Mouse (Mus musculus): ENCODE measurements around the gene Slc12a8.
"Not testable (repeated sequence)": the region's sequence is repeated elsewhere in the genome, so short reads cannot be mapped to it uniquely, and the experiment has no call there.

Gene Slc12a8

DNA sequence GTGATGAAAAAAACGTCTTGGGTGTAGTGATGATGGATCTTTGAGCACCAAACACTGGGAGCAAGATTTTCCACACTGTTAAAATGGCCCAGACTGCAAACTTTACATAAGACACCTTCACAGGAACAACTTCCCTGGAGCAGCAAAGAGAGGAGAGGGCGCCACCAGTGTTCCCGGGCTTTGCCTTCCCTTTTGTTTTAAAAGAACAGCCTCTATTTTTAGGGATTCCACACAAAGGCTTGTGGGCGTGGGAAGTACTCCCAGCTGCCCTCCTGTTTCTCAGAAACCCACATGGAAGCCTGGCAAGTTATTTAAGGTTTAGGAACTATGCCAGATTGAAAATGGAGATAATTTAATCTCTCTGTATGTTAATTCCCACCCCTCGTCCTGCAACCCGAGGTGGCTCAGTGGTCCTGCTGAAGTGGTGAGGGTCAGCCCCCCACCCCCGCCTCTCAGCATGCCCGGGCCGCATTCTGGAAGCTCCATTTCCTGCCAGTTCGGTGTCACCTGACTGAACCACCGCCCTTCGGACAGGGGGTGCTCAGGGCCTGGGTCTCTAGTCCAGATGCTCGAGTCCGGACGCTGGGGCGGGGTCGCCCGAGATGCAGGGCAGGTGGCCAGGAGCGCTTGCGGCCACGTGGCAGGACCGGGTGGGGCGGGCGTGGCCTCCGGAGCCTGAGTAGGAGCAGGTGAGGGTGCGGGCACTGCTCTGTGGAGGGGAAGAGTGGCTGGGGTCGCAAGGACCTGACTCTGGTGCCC lies at the start of gene Slc12a8:
Gene Slc12a8 (plus strand): TSS at position 522 of the 759 bp plus-strand sequence.
- peak in 1 of 2 experiments; percentile 14 for DNase-seq

DNA sequence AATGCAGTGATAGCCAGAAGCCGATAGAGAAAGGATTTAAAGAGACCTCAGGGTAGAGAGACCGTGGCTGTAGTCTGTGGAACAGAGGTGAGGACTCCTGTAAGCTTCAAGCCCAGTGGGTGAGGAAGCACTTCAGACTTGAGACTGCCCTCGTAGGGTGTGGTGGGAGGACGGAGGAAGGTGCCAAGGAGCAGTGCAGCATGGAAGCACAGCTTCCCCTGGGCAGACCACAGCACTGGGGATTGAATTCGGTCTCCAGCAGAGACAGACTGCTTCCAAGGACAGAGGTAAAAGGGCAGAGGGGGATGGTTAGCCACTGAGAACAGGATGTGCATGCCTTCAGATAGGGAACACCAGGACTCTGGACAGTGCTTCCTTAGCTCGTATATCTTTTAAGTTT lies 49.7 kb upstream of the Slc12a8 start:
- no peak for DNase-seq

GRCm38 (mm10) chr16:33469973-33470372 lies 47.2 kb upstream of the Slc12a8 start:
- no peak for DNase-seq

- no peak for DNase-seq
Observed at GRCm38 (mm10) chr16:33474381-33474780, 42.7 kb upstream of the Slc12a8 start.

DNA sequence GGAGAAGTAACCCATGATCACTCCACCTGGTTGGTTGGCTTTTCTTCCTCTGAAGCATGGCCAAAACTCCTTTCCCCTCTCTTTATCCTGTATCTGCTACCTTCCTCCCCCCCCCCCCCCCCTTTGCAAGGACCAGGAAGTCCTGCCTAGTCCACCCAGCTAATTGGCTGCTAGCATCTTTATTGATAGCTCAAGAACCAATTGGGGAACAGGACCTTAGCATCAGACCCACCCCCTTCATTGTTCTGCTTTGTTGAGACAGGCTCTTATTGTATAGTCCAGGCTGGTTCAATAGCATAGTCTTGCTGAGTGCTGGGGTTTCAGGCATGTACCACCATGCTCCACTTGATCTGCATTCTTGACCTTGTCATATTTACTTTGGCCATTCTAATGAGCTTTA lies 37.2 kb upstream of the Slc12a8 start:
- no peak for DNase-seq

DNA sequence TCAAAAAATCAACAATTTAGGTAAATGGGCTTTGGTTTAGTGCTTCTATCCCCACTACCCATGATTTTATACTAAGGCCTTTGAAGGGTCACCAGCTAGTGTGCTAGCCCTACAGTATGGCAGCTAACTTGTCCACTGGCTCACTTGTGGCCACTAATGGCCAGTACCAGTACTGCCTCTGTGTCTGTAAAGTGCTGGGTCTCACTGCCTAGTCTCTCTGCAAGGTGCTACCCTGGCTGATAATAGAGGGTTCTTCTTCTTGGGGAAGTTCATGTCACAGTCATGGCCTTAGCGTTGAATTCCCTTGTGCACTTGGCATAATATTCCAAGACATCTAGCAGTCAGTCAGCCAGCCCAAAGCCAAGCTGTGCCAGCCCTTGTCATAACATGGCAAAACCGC lies 36.0 kb upstream of the Slc12a8 start:
- DNase-seq, result peak; percentile 24 to 31

DNA sequence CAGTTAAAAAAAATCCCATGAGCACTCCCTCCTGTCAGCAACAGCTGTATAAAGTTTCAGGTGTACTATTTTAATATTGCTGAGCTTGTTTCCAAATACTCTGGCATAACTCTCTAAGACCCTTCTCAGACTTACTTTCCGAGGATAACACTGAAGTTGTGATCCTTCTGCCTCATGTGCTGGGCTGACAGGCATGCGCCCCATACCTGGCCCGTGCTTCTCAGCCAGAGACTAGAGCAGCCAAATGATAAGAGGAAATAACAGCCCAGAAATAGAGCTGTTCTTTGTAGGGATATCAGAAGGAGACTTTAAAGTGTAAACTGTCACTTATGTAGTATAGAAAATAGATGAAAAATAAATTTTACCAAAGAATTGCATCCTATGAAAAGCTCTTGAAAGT lies 34.8 kb upstream of the Slc12a8 start:
- DNase-seq, result no peak

DNA sequence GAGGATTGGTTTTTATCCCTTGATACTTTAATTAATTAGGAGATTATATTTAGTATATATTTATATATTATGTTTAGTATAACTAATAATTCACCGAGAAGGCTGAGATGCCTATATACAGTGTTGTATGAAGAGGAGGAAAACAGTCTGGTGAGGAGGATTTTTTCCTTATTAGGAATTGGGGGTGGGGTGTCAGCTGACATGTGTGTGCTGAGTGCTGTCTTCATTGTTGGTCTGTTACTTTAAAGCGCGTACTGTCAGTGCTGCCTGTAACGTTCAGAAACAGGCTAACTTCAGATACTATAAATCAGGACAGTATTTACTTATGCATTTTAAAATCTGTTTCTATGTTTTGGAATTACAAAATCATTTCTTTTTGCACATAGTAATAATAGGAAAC lies 29.4 kb upstream of the Slc12a8 start:
- DNase-seq, result no peak

DNA sequence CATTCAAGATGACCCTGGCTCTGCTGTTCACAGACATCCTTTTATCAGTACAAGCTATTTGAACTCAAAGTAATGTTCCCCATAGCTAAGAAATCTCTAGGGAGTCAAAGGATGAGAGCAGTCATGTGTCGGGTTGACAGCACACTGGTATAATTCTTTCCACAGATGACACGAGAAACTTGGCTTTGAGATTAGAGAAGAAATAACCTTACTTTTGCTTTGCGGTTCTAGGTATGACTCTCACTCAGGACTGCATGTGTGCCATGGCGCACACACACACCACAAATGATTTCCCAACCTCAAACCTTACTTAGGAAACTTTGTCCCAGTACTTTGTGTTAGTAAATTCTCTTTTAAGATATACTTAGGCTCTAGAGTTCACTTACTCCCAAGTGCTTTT lies 22.8 kb upstream of the Slc12a8 start:
- DNase-seq, result no peak

- DNase-seq, result no peak
Observed at GRCm38 (mm10) chr16:33508082-33508481, 9.0 kb upstream of the Slc12a8 start.

DNA sequence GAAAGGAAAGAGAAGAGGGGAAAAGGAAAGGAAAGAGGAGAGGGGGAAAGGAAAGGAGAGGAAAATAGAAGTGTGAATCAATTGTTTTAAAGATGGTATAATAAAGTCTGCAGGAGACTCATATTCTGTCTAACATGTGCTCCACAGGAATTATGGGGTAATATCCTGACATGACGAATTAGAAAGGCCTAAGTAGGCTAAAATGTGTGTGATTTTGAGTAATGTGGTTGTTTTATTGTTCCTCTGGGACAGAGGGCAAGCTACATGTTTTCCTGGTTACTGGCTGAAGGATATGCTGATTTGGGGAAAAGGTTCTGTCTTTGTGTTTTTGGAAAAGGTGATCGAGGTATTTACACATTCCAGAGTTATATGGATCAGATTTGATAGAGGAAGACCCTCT lies 7.9 kb upstream of the Slc12a8 start:
- not testable (repeated sequence) for DNase-seq

- not testable (repeated sequence) for DNase-seq
Observed at GRCm38 (mm10) chr16:33510856-33511255, 6.3 kb upstream of the Slc12a8 start.

DNA sequence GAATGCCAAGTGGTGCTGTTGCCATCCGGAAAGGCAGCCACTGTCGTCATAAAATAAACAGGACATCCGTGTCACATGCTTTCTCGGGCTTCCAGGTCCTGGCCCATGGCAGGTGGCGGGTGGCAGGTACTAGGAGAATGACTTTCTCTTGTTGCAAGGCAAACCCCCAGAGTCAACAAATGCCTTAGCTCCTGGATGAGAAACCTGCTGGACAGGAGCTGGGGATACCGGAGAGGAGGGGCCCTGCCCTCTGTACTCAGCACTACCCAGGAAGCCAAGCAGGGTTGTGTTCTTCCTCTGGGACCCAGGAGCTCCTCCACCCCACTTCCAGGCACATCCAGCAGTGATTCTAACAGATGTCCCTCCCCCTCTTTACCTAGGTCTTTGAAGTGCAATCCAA lies 4.6 kb upstream of the Slc12a8 start:
- peak in 1 of 2 experiments; percentile 45 for DNase-seq

DNA sequence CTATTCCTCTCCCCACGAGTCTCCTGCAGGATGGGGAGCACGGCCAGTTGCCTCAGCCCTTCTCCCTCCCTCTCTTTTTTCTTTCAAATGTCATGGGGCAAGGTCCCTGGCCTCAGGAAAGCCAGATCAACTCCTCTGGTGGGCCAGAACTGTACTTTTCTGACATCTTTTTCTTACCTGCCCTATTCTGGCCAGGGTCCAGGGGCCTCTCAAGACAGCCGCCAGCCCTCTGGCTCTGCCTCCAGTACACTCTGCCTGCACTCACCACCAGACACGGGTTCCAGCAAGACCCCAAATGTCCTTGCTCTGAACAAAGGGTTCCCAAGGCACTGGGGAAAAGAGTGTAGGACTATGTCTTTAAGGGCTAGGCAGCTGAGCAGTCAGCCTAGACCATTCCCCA lies 499 bp downstream of the Slc12a8 start:
- no peak for DNase-seq

- no peak for DNase-seq
Observed at GRCm38 (mm10) chr16:33518236-33518635, 1.1 kb downstream of the Slc12a8 start.

GRCm38 (mm10) chr16:33519916-33520568 lies 2.9 kb downstream of the Slc12a8 start:
- no peak for DNase-seq

DNA sequence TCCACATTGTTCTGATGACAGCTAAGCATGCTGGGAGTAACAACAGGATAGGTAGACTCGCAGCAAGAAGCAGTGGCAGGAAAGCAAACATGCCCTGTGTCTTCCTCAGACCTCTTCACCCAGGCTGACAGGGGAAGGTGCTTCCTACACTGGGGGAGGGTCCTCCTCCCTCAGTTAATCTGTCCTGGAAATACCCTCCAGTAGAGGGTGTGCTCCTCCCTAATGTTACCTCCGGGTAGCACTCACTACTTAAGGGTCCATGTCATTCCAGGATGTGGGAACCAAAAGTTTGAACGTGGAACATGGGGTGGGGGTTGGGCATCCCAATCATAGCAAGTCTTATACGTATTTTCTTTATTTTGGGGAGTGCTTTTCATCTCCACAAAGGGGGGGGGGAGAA lies 5.4 kb downstream of the Slc12a8 start:
- DNase-seq, result no peak

- DNase-seq, result no peak
Observed at GRCm38 (mm10) chr16:33523571-33523970, 6.4 kb downstream of the Slc12a8 start.

DNA sequence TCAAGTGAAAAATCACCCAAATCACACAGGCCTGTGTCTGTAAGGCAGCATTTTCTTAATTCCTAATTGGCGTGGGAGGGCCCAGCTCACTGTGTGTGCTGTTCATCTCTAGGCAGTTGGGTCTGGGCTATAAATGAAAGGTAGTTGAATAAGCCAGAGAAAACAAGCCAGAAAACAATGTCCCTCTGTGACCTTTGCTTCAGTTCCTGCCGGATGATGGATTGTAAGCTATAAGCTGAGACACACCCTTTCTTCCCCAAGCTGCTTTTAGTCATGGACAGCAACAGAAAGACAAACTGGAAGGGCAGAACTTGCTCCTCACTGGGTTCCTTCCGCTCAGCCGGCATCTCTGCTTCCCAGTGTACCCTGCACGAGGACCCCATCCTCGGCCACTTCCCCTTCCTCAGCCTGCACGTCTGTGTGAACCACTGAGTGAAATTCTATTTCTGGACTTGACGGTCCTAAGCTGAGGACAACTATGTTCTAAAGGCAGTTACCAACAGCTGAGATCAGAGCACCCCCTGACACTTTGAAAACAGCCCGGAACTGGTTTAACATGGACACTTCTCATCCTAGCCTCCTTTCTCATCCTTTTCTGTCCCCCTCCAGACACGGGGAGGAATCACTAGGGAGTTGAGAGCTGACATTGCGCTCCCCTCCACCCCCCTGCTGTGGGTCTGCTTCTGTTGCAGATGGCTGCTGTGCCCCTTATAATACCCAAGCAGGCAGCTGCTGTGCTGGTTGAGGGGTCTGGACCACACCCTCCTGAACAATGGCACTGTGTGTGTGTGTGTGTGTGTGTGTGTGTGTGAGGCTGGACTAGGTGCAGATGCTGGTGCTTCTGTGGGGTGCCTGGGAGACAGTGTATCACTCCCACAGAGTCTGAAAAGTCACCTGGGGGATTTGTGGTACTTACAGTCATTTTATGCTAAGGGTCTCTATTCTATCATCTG lies 12.7 kb downstream of the Slc12a8 start:
- DNase-seq, result no peak

- no peak for DNase-seq
Observed at GRCm38 (mm10) chr16:33531184-33531583, 14.1 kb downstream of the Slc12a8 start.

DNA sequence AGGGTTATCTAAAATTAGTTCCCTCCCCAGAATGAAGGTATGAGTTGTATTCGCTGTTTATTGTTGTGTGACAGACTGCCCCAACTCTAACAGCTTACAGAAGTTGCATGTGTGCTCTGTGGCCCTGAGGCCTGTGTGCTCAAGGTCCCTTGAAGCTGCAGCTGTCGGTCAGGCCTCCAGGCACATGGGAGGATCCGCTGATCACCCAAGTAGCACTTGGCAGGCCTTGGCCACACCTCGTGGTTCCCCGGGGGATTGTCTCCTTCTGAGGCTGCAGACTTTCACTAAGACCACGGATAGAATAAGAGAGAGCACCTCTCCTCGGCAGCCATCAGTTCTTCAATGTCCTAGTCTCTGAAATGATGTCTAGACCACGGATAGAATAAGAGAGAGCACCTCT lies 19.3 kb downstream of the Slc12a8 start:
- DNase-seq, result no peak

DNA sequence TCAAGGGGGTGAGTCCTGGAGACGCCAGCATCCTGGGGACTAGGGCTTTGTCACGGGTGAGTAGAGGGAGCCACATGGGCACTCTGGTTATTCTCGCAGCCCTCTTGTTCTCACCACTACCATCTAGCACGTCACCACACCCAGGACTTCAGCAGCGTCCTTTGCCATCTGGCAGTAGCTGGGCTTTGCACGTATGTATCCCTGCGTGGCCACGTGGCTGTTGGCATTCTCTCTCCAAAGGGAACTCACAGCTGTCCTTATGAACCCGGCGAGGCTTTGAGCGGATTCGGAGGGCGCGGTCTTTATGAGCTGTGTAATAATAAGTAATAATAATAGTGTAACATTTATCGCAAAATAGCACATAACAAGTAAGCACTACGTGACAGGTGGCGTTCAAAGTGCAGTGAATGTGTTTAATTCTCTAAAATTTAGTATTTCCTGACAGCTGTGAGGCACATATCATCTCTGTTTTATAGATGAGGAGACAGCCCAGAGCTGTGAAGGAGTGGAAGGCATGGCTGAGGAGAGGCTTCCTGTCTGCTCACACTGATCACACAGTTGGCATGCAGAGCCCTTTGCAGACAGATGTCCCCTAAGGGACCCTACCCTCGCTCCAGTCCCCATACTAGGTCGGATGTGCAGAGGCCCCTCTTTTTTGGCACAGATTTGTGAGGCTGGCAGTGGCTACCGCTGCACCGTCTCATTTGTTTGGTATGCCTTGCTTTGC lies 20.5 kb downstream of the Slc12a8 start:
- DNase-seq, result no peak

DNA sequence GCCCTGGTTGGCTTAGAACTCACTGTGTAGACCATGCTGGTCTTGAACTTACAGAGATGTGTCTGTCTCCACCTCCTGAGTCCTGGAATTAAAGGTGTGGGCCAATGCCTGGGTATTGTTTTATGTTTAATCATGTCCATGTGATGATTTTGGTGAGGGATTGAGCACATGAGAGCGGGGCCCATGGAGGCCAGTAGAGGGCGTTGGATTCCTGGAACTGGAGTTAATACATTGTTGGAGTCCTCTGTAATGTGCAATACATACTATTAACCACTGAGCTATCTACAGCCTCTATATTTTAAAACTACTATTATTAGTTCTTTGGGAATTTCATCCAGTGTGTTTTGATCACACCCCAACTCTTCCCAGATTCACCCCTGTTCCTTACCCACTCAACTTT lies 27.2 kb downstream of the Slc12a8 start:
- no peak for DNase-seq
